Mouse (Mus musculus) megakaryocyte, embryonic 14.5 days (primary cell): ENCODE results near the gene Lmbr1l. TPM values are rescaled to one million over a fixed set of nuclear protein-coding genes. Genes with fewer than 3 reads are reported as not detected.
"Not testable (repeated sequence)": the region's sequence is repeated elsewhere in the genome, so short reads cannot be mapped to it uniquely, and the experiment has no call there.

ENCODE experiments used
- H3K27me3 ChIP-seq: replicated peaks from 2 replicates; pipeline ENCODE3; 2012; ENCODE audit warnings: inconsistent platforms
- H3K36me3 ChIP-seq: replicated peaks from 2 replicates; pipeline ENCODE3; 2012; ENCODE audit warnings: low read length, inconsistent platforms, mixed read lengths
- H3K4me1 ChIP-seq: 2 replicates; pipeline ENCODE4 v1.6.1; 2012; ENCODE audit warnings: inconsistent platforms
- H3K4me3 ChIP-seq: replicated peaks from 2 replicates; pipeline ENCODE3; 2012; ENCODE audit warnings: moderate library complexity, mild to moderate bottlenecking, inconsistent platforms
- H3K9me3 ChIP-seq: 2 replicates; pipeline ENCODE4 v1.6.1; 2012; ENCODE audit warnings: inconsistent platforms
- FLI1 ChIP-seq: IDR thresholded peaks from 2 replicates; pipeline ENCODE4 v1.6.1; 2012; ENCODE audit warnings: low read length, inconsistent platforms, mixed read lengths
- GATA1 ChIP-seq: IDR thresholded peaks from 3 replicates; pipeline ENCODE4 v1.6.1; 2012; ENCODE audit warnings: mixed read lengths, low read length, inconsistent platforms, borderline replicate concordance
- polyA plus RNA-seq: library from polyadenylated mRNA; stranded (reverse); fragments of >175 nt; gene quantifications from 2 replicates; pipeline ENCODE4 v1.2.3, GENCODE M21; 2012; ENCODE audit warnings: low replicate concordance; ENCODE audit not compliant: insufficient read depth

The Lmbr1l gene
- polyA plus RNA-seq, 1 experiment = 4.8 TPM

DNA sequence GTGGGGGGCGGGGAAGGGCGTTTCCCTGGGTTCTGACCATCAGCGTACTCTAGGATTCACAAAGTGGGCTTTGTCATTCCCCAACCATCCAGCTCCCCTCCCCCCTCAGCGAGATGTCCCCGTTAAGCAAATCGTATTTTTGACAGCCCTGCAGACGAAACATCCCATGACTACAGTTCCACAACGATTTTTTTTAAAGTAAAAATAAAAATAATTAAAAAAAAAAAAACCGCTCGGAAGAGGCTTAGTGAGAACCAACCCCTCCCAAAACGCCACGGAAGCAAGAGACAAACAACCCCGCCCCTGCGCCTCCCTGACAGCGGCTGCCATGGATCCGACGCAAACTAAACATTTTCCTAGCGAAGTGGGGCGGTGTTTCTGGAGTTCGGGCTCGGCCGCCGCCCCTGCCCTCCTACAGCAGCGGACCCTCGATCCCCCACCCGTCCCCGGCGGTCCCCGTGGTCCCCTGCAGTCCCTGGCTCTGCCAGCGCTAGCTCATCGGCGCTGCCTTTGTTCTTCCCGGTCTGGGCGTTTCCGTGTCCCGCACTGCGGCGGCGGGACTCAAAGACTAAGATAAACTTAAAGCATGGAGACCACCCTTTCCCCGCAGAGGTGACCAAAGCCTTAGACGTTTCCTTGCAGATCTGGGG lies 34.8 kb upstream of the Lmbr1l start:
- TF ChIP-seq GATA1 (no peak), FLI1 (no peak)
- Histone ChIP-seq H3K27me3 (no peaks in the 10 kb centered on the region), H3K9me3 (no peaks in the 10 kb centered on the region), H3K36me3 (peaks cover 20% of the 10 kb centered on the region), H3K4me1 (peaks cover 22% of the 10 kb centered on the region), H3K4me3 (peak overlapping the region; percentile 99)

DNA sequence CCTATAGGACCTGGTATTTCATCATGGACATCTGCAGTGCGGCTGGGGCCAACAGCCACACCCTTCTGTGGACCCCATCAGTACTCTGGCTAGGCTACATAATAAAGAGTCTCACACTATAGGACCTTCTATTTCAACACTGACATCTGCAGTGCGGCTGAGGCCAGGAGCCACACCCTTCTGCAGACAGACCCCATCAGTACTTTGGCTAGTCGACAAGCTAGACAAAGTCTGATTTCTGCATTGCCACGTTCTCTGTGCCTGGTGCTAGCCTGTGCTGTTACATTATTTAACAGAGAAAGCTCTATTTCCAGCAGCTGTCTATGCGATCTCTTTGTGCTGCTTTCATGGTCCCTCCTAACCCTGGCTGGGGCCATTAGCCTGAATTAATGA lies 34.0 kb upstream of the Lmbr1l start:
- H3K9me3 ChIP-seq = no peaks in the 10 kb centered on the region
- no peaks in the 10 kb centered on the region for H3K27me3 ChIP-seq
- peaks cover 20% of the 10 kb centered on the region for H3K36me3 ChIP-seq
- TF ChIP-seq GATA1 = no peak
- no peak for TF ChIP-seq FLI1
- peak overlapping the region; percentile 99 for H3K4me3 ChIP-seq
- peaks cover 22% of the 10 kb centered on the region for H3K4me1 ChIP-seq

DNA sequence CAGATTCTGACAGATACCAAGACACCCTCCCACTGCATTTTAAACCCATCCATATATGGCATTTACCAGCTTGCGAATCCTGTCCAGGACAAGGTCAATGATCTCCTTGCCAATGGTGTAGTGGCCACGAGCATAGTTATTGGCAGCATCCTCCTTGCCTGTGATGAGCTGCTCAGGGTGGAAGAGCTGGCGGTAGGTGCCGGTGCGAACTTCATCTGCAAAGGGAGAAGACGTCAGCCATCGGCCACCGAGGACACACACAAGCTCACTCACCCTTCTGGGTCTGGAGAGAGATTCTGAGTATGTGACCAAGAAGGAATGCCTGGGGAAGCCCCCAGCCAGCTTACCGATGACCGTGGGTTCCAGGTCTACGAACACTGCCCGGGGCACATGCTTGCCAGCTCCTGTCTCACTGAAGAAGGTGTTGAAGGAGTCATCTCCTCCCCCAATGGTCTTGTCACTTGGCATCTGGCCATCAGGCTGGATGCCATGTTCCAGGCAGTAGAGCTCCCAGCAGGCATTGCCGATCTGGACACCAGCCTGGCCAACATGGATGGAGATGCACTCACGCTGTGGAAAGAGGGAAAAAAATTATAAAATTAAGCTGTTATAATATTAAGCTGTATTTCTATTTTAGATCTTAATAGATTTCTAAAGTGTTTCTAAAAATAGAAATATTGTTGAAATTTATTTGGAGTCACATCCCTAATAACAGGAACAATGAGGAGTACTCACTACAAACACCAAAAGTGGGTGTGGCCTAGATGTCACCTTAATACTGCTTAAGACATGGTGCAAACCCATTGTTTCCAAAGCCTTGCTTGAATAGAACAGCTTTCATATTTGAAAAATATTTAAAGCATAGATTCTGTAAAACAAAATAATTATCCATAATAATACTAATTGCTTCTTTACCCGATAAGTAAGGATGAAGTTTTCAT lies 33.4 kb upstream of the Lmbr1l start:
- peaks cover 22% of the 10 kb centered on the region for H3K4me1 ChIP-seq
- peaks cover 18% of the 10 kb centered on the region for H3K36me3 ChIP-seq
- H3K4me3 ChIP-seq = peak overlapping the region; percentile 99
- H3K27me3 ChIP-seq, H3K9me3 ChIP-seq: not testable (repeated sequence)

DNA sequence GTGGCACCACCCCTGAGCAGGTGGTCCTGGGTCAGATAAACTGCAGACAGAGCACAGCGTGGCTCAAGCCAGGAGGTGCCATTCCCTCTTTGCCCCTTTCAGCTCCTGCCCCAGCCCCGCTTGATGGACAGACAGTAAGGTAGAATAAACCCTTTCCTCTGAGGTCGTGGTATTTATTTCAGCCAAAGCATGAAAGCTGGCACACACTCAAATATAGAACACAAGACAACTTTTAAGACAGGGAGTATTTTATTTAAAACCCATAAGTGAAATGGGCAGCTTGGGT lies 31.5 kb upstream of the Lmbr1l start:
- H3K36me3 ChIP-seq = peaks cover 17% of the 10 kb centered on the region
- peaks cover 16% of the 10 kb centered on the region for H3K4me1 ChIP-seq
- no peak overlapping the region for H3K4me3 ChIP-seq
- H3K27me3 ChIP-seq = no peaks in the 10 kb centered on the region
- no peak for TF ChIP-seq GATA1
- no peak for TF ChIP-seq FLI1
- peaks cover 6% of the 10 kb centered on the region; the same call in 1 of the 2 replicates for H3K9me3 ChIP-seq

DNA sequence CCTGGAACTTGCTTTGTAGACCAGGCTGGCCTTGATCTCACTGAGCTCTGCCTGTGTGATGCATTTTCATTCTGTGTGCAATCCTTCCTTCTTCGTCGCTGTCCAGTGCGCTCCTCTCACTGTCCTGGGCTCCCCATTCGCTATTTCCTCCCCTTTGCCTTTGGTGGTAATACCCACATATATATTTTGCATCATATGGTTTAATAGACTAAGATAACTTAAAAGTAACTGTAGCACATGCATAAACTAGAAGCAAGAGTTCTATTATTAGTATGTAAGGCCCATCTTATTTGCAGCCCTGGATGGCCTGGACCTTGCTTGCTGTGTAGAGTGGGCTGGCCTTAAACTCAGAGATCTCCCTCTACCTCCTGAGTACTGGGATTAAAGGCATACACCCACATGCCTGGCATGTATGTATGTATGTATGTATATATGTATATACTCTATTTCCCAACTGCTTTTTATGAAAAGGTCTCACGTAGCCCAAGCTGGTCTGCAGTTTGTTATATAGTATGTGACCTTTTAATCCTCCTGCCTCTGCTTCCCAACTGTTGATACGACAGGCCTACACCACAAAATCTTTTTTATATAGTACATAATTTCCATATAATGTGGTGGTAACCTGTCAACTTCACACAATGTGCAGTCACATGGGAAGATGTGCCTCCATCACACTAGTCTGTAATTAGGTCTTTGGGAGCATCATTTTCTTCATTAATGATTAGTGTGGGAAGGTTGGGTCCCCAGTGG lies 31.0 kb upstream of the Lmbr1l start:
- Histone ChIP-seq H3K36me3 (peaks cover 17% of the 10 kb centered on the region), H3K27me3 (no peaks in the 10 kb centered on the region), H3K4me1 (peaks cover 13% of the 10 kb centered on the region), H3K9me3 (peaks cover 8% of the 10 kb centered on the region; the same call in 1 of the 2 replicates), H3K4me3 (no peak overlapping the region)
- no peak for TF ChIP-seq FLI1

DNA sequence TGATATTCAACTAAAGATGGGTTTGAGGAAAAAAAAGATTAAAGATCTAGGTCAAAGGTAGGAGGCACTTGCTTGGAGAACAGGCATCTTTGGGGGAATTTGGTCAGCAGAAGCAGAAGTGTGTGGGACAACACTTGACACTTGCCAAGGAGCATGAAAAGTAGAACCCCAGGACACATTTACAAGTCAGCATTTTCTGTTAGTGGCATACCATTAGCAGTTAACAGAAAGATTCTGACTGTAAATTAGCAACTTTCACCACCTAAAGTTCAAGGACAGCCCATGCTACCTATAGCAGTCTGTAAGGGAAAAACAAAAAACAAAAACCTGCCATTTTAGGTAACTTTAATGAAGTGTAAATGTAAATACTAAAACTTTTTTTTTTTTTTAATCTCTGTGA lies 30.4 kb upstream of the Lmbr1l start:
- Histone ChIP-seq H3K9me3 (peaks cover 8% of the 10 kb centered on the region; the same call in 1 of the 2 replicates), H3K4me1 (peaks cover 8% of the 10 kb centered on the region)

DNA sequence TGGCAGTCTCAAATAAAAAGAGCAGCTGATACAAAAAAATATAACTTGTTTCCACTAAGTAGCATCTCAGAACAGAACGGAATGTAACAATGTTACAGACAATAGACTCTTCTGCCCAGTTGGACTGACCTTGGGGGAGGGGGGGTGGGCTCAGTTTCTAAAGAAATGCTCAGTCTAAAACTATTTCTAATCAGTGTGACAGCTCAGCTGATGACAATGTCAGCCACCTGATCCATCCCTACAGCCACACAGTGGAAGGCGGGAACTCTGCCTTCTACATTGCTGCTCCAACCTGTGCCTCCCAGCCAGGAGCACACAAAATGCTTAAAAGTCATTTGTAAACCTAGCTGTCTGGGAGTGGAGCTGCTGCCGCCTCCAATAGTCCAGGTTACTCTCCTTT lies 29.9 kb upstream of the Lmbr1l start:
- H3K27me3 ChIP-seq = no peaks in the 10 kb centered on the region

More for the DNA sequence above, 30.4 kb upstream of the Lmbr1l start:
- no peaks in the 10 kb centered on the region for H3K27me3 ChIP-seq
- TF ChIP-seq GATA1 = no peak
- no peak for TF ChIP-seq FLI1
- no peak overlapping the region for H3K4me3 ChIP-seq
- H3K36me3 ChIP-seq = peaks cover 17% of the 10 kb centered on the region

DNA sequence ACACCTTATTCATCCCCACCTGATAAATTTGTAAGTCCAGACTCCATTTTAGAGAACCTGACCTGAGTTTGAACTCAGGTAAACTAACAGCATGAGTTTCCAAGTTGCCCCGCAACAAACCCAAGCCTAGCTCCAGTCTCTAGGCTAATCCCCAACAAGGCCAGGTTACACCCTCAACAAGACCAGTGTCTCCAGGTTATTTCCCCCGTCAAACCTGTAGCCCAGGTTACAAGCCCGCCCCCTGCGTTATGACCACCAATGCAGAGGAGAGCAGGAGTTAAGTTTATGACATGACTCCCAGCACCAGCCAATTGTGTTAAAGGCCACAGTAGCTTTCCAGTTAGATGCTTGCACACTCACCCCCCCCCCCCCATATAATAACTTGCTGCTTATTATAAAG lies 25.1 kb upstream of the Lmbr1l start:
- H3K4me1 ChIP-seq = peaks cover 6% of the 10 kb centered on the region; the same call in 1 of the 2 replicates
- TF ChIP-seq GATA1 = no peak
- no peak for TF ChIP-seq FLI1
- H3K27me3 ChIP-seq = no peaks in the 10 kb centered on the region
- H3K4me3 ChIP-seq = no peak overlapping the region
- peaks cover 8% of the 10 kb centered on the region; the same call in 1 of the 2 replicates for H3K9me3 ChIP-seq
- H3K36me3 ChIP-seq = no peaks in the 10 kb centered on the region

More for the DNA sequence above, 29.9 kb upstream of the Lmbr1l start:
- TF ChIP-seq FLI1 (no peak), GATA1 (no peak)
- Histone ChIP-seq H3K36me3 (peaks cover 17% of the 10 kb centered on the region), H3K4me3 (no peak overlapping the region), H3K9me3 (peaks cover 8% of the 10 kb centered on the region; the same call in 1 of the 2 replicates), H3K4me1 (peaks cover 7% of the 10 kb centered on the region)

DNA sequence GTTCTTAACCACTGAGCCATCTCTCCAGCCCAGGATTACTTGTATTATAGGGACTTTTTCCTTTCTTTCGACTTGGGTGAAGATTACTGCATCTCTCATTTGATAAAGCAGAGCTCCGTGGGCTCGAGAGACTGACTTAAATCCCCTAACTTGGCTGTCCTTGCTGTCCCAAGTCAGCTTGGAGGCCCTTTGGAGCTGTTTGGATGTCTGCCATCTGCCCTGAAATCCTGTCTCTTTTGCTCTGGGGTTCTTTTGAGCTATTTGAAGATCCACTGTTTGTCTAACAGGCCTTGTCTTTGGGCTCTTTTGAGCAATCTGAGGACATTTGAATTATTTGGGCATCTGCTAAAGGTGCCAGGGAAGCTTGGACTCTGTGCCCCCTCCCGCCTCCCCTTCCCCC lies 24.1 kb upstream of the Lmbr1l start:
- peaks cover 9% of the 10 kb centered on the region for H3K4me1 ChIP-seq
- H3K4me3 ChIP-seq = no peak overlapping the region
- TF ChIP-seq GATA1 (no peak), FLI1 (no peak)
- no peaks in the 10 kb centered on the region for H3K36me3 ChIP-seq
- peaks cover 8% of the 10 kb centered on the region; the same call in 1 of the 2 replicates for H3K9me3 ChIP-seq
- H3K27me3 ChIP-seq = no peaks in the 10 kb centered on the region

DNA sequence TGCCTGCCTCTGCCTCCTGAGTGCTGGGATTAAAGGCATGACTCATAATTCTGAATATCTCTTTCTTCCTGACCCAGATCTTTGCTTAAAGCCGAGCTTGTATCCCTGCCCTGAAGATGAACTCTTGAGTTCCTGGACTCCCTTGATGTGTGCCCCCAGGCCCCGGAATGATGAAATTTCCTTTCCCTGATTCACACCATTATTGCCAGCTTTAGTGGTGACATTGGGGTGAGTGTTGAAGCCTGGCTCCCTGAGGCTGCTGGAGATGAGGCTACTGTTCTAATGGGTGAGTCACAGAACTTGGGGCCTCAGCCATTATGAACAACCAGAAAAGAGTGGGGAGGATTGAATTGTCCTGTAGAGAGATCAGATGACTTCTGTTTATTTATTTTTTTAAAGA lies 23.5 kb upstream of the Lmbr1l start:
- TF ChIP-seq FLI1 (no peak), GATA1 (no peak)
- peaks cover 8% of the 10 kb centered on the region; the same call in 1 of the 2 replicates for H3K9me3 ChIP-seq
- H3K4me1 ChIP-seq = peaks cover 14% of the 10 kb centered on the region
- H3K36me3 ChIP-seq = no peaks in the 10 kb centered on the region
- H3K27me3 ChIP-seq = no peaks in the 10 kb centered on the region
- no peak overlapping the region for H3K4me3 ChIP-seq
